Mouse (Mus musculus) CH12.LX (cell line): Measurements from ENCODE around the gene Itprip. TPM values are rescaled to one million over a fixed set of nuclear protein-coding genes. Genes with fewer than 3 reads are reported as not detected.

Experiments used
- DNase-seq: peaks from one replicate; pipeline ENCODE4 v3.0.0-alpha.2; 2013; ENCODE audit errors: extremely low read depth
- H3K27ac ChIP-seq: 2 replicates; pipeline ENCODE4 v1.5.1; 2012; ENCODE audit warnings: low read depth, mild to moderate bottlenecking, control low read depth, moderate library complexity; ENCODE audit not compliant: insufficient read depth
- H3K27me3 ChIP-seq: replicated peaks from 2 replicates; pipeline ENCODE3; 2012; ENCODE audit warnings: inconsistent platforms
- H3K36me3 ChIP-seq, 2 experiments: replicated peaks in 1 of 2; 2 replicates each; pipeline versions ENCODE3 to v1.6.1; 2012; ENCODE audit warnings: inconsistent platforms in 1 of 2, low read length in 1 of 2, mild to moderate bottlenecking in 1 of 2, mixed read lengths in 1 of 2, moderate library complexity in 1 of 2; ENCODE audit not compliant: control insufficient read depth in 1 of 2, insufficient read depth in 1 of 2
- H3K4me1 ChIP-seq, 2 experiments: 2 replicates each; pipeline ENCODE4 v1.6.1; 2012; ENCODE audit warnings: inconsistent platforms in 1 of 2, moderate library complexity in 1 of 2; ENCODE audit not compliant: insufficient read depth in 2 of 2, control insufficient read depth in 1 of 2
- H3K4me2 ChIP-seq: 2 replicates; pipeline ENCODE4 v1.6.1; 2012; ENCODE audit warnings: low read depth, mild to moderate bottlenecking, control low read depth; ENCODE audit not compliant: poor library complexity, insufficient read depth, severe bottlenecking
- H3K4me3 ChIP-seq, 3 experiments: fragments of 150-350 bp in 1 of 3; sonication (generic) in 1 of 3; replicated peaks in 1 of 3; 2 replicates each; pipeline versions ENCODE3 to v1.5.1; 2011 to 2012; ENCODE audit warnings: low read depth in 2 of 3, low read length in 2 of 3, mild to moderate bottlenecking in 2 of 3, moderate library complexity in 2 of 3, control low read depth in 1 of 3, improper control_type of control experiment in 1 of 3, inconsistent platforms in 1 of 3, mixed read lengths in 1 of 3; ENCODE audit not compliant: poor library complexity in 1 of 3
- H3K79me2 ChIP-seq: replicated peaks from 2 replicates; pipeline ENCODE4 v1.6.1; 2012; ENCODE audit warnings: mild to moderate bottlenecking, moderate library complexity; ENCODE audit not compliant: control insufficient read depth, poor library complexity, insufficient read depth, severe bottlenecking; ENCODE audit errors: extremely low read depth
- H3K9ac ChIP-seq: 2 replicates; pipeline ENCODE4 v1.6.1; 2012; ENCODE audit warnings: low read depth, mild to moderate bottlenecking, control low read depth, moderate library complexity; ENCODE audit not compliant: insufficient read depth
- H3K9me3 ChIP-seq: replicated peaks from 2 replicates; pipeline ENCODE3; 2012; ENCODE audit warnings: low read length, inconsistent platforms, mixed read lengths
- CHD1 ChIP-seq: IDR thresholded peaks from 2 replicates; pipeline ENCODE4 v1.6.1; 2012; ENCODE audit warnings: low read depth, low read length, improper control_type of control experiment, inconsistent platforms
- CHD2 ChIP-seq: IDR thresholded peaks from 2 replicates; pipeline ENCODE4 v1.6.1; 2011; ENCODE audit warnings: low read length, improper control_type of control experiment
- CTCF ChIP-seq, 2 experiments: IDR thresholded peaks in 1 of 2; conservative IDR thresholded peaks in 1 of 2; 2 replicates each; pipeline ENCODE4 v1.5.1; 2011 to 2012; ENCODE audit warnings: low read depth in 2 of 2, low read length in 2 of 2, improper control_type of control experiment in 1 of 2, inconsistent platforms in 1 of 2, mild to moderate bottlenecking in 1 of 2, moderate library complexity in 1 of 2
- E2F4 ChIP-seq: IDR thresholded peaks from 2 replicates; pipeline ENCODE4 v1.6.1; 2011; ENCODE audit warnings: low read depth, low read length, improper control_type of control experiment; ENCODE audit not compliant: insufficient replicate concordance
- ELF1 ChIP-seq: IDR thresholded peaks from 2 replicates; pipeline ENCODE4 v1.6.1; 2014; ENCODE audit warnings: low read depth, mild to moderate bottlenecking, inconsistent platforms, low read length, improper control_type of control experiment
- ETS1 ChIP-seq: conservative IDR thresholded peaks from 2 replicates; pipeline ENCODE4 v1.6.1; 2012; ENCODE audit warnings: low read depth, mild to moderate bottlenecking, inconsistent platforms, low read length, improper control_type of control experiment, moderate library complexity
- HCFC1 ChIP-seq: IDR thresholded peaks from 2 replicates; pipeline ENCODE4 v1.6.1; 2012; ENCODE audit warnings: low read depth, mild to moderate bottlenecking, inconsistent platforms, low read length, improper control_type of control experiment
- IRF4 ChIP-seq: IDR thresholded peaks from 2 replicates; pipeline ENCODE4 v1.6.1; 2014; ENCODE audit warnings: low read depth, mild to moderate bottlenecking, inconsistent platforms, low read length, improper control_type of control experiment
- JUN ChIP-seq: IDR thresholded peaks from 2 replicates; pipeline ENCODE4 v1.6.1; 2011; ENCODE audit warnings: low read depth, mild to moderate bottlenecking, low read length, improper control_type of control experiment, moderate library complexity; ENCODE audit not compliant: insufficient read depth
- JUND ChIP-seq: conservative IDR thresholded peaks from 2 replicates; pipeline ENCODE4 v1.6.1; 2011; ENCODE audit warnings: low read depth, low read length, improper control_type of control experiment
- MAZ ChIP-seq: IDR thresholded peaks from 2 replicates; pipeline ENCODE4 v1.6.1; 2012; ENCODE audit warnings: low read depth, mild to moderate bottlenecking, inconsistent platforms, low read length, improper control_type of control experiment, moderate library complexity
- MEF2A ChIP-seq: IDR thresholded peaks from 2 replicates; pipeline ENCODE4 v1.6.1; 2014; ENCODE audit warnings: low read depth, mild to moderate bottlenecking, inconsistent platforms, low read length, improper control_type of control experiment, borderline replicate concordance
- MXI1 ChIP-seq: IDR thresholded peaks from 2 replicates; pipeline ENCODE4 v1.6.1; 2011; ENCODE audit warnings: mild to moderate bottlenecking, low read depth, low read length, improper control_type of control experiment
- NELFE ChIP-seq: IDR thresholded peaks from 2 replicates; pipeline ENCODE4 v1.6.1; 2011; ENCODE audit warnings: low read depth, low read length, improper control_type of control experiment
- NRF1 ChIP-seq: IDR thresholded peaks from 2 replicates; pipeline ENCODE4 v1.6.1; 2014; ENCODE audit warnings: low read depth, mild to moderate bottlenecking, inconsistent platforms, low read length, improper control_type of control experiment, moderate library complexity
- POLR2AphosphoS2 ChIP-seq: IDR thresholded peaks from 2 replicates; pipeline ENCODE4 v1.6.1; 2011; ENCODE audit warnings: low read depth, low read length, improper control_type of control experiment
- SMC3 ChIP-seq: IDR thresholded peaks from 2 replicates; pipeline ENCODE4 v1.6.1; 2011; ENCODE audit warnings: low read depth, low read length, improper control_type of control experiment
- USF1 ChIP-seq: IDR thresholded peaks from 2 replicates; pipeline ENCODE4 v1.6.1; 2014; ENCODE audit warnings: low read depth, mild to moderate bottlenecking, inconsistent platforms, low read length, improper control_type of control experiment
- ZKSCAN1 ChIP-seq: IDR thresholded peaks from 2 replicates; pipeline ENCODE4 v1.6.1; 2012; ENCODE audit warnings: low read depth, inconsistent platforms, low read length, improper control_type of control experiment, borderline replicate concordance
- ZMIZ1 ChIP-seq: IDR thresholded peaks from 2 replicates; pipeline ENCODE4 v1.6.1; 2012; ENCODE audit warnings: low read depth, mild to moderate bottlenecking, inconsistent platforms, low read length, improper control_type of control experiment
- dilution Hi-C: fragments of 300-500 bp; cut with MboI; formaldehyde crosslinking; loops from 2 replicates; pipeline ENCODE4 v1.14.3; 2020; ENCODE audit warnings: low sequenced_read_pairs; ENCODE audit not compliant: extremely low pct_unique_long_range_greater_than_20kb, extremely low pct_ligation_motif_present
- in situ Hi-C: fragments of 300-500 bp; cut with MboI; formaldehyde crosslinking; loops from 3 replicates; pipeline ENCODE4 v1.14.3; 2019; ENCODE audit warnings: low sequenced_read_pairs, low pct_ligation_motif_present, low pct_unique_long_range_greater_than_20kb, mixed read lengths
- polyA plus RNA-seq: library from polyadenylated mRNA; unstranded; fragments of >175 nt; gene quantifications from 2 replicates; pipeline ENCODE4 v1.2.1, GENCODE M21; 2012; ENCODE audit warnings: low read depth; ENCODE audit not compliant: insufficient read length
- total RNA-seq, 2 experiments: library from RNA; depleted of rRNA; stranded (reverse); fragments of 300-350 nt in 1 of 2; fragments of >200 nt in 1 of 2; gene quantifications; 2 replicates each; pipeline ENCODE4 v1.2.3; 2012 to 2014

The Itprip gene
- total and polyA plus RNA-seq, 3 experiments, result 9.5 to 10.9 (median 9.9) TPM

DNA sequence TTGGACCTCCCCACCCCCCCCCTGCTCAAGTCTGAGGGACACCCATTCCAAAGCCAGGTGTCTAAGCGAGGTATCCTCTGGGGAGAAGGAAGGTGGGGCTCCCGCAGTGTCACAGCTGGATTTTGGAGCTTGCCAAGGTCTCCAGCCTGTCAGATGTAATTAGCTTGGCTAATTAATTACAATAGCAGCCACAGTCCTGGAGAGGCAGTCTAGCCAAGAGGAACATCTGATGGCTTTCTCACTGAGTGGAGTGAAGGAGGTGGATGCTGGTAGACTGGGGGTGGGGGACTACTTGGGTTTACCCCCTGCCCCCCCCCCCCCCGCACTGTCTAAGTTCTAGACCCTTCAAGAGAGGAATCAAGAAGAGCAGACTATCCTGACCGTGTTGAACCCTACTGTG is 15.4 kb downstream of the Itprip start:
- TF ChIP-seq E2F4 (no peak), NRF1 (no peak), MXI1 (no peak), CTCF (conservative IDR thresholded peaks at IDR 0.05 in 1 of 2, IDR thresholded peaks at IDR 0.05 in 1 of 2; ENCODE audit: low read depth in 2 of 2, low read length in 2 of 2) (no peak)
- dilution Hi-C loops, result no loop called here
- H3K9ac ChIP-seq, result no peak overlapping the region
- H3K4me2 ChIP-seq, result no peak overlapping the region
- DNase-seq, result no peak
- no peaks in the 10 kb centered on the region for H3K9me3 ChIP-seq
- H3K27ac ChIP-seq, result no peak overlapping the region
- H3K4me3 ChIP-seq, result no peak overlapping the region
- in situ Hi-C loops, result no loop called here
- H3K4me1 ChIP-seq, result peaks cover 7 to 30% of the 10 kb centered on the region in 2 experiments
- no peaks in the 10 kb centered on the region for H3K27me3 ChIP-seq
- H3K36me3 ChIP-seq, result peaks cover 5 to 84% of the 10 kb centered on the region in 2 experiments
- H3K79me2 ChIP-seq, result peaks cover under 1% of the 10 kb centered on the region; the same call in 1 of the 2 replicates

DNA sequence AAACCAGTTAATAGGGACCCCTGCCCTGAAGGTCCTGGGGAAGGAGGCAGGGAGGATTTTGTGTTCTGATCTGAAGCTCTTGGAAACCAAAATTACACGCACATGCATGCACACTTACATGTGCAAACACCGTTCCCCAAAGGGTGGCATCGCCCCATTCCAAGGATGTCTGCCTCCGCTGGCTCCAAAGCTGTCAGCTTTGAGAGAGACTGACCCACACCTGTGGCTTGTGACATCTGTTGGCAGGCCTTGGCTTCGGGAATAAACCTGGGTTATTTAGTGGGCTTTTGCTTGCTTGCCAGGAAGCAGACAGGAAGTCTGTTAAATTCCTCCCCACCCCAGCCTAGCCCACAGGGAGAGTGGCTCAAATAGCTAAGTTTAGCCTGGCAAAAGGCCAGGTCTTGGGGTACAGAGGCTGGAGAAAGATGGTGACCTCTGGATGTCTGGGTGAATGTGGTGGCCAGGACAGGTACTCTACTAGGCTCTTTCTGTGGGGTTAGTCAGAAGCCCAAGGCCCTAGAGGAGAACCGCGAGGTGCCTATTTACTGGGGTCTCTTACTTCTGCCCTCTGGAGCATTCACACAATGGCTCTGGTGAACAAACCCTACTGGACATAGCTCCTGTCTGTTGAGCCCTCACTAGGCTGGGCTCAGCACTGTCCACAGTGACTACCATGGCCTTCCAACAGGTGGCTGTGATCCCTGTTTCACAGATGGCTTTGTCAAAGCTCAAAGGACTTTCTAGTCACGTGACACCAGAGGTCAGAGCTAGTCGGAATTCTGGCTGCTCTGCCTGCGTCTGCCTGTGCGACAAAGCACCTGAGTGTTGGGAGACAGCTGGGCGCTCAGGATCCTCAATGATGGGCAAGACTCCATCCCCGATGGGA is 16.5 kb downstream of the Itprip start:
- H3K4me1 ChIP-seq, result peaks cover 6 to 24% of the 10 kb centered on the region in 2 experiments
- TF ChIP-seq NELFE (no peak), JUND (no peak), POLR2AphosphoS2 (no peak), IRF4 (no peak), ZKSCAN1 (no peak), ZMIZ1 (no peak), HCFC1 (no peak), MAZ (no peak), MEF2A (no peak), ETS1 (no peak), JUN (no peak), ELF1 (no peak), CHD1 (no peak), CHD2 (no peak), E2F4 (no peak), USF1 (no peak), SMC3 (no peak)
- TF ChIP-seq, all 38 proteins: peak for 0
- Histone ChIP-seq H3K27me3 (no peaks in the 10 kb centered on the region), H3K79me2 (no peaks in the 10 kb centered on the region), H3K27ac (no peak overlapping the region), H3K4me3 (no peak overlapping the region), H3K4me2 (no peak overlapping the region), H3K9me3 (no peaks in the 10 kb centered on the region), H3K9ac (no peak overlapping the region), H3K36me3 (peaks cover 11 to 84% of the 10 kb centered on the region in 2 experiments)
- dilution Hi-C loops (no loop called here), in situ Hi-C loops (no loop called here)
- DNase-seq, result no peak
